Mouse (Mus musculus) E14TG2a.4 (cell line): ENCODE results near the gene Zfp335.

ENCODE experiments used
- CTCF ChIP-seq: conservative IDR thresholded peaks from 2 replicates; pipeline ENCODE4 v1.5.1; 2014; ENCODE audit warnings: low read length
- NANOG ChIP-seq: IDR thresholded peaks from 2 replicates; pipeline ENCODE4 v1.6.1; 2014; ENCODE audit warnings: borderline replicate concordance, low read length, mixed read lengths
- POU5F1 ChIP-seq: IDR thresholded peaks from 2 replicates; pipeline ENCODE4 v1.6.1; 2014; ENCODE audit warnings: low read length, borderline replicate concordance

DNA sequence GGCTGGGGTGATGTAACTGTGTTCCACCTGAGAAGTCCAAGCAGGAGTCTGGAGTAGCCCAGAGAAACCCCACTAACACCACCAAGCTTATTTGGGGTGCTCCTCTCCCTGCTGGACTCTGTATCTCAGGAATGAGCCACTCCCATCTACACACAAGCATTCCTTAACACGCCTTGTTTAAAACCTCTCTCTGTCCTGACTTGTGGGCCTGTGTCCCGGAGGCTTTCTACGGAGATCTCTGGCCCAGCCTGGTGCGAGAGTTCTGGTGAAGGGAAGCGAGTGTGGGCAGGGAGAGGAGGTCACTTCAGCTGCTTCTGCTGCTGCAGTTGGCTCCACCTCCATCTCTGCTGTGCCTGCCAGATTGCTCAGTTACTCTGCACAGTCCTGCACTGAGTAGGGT is 44.6 kb upstream of the Zfp335 start:
- TF ChIP-seq CTCF (no peak), POU5F1 (no peak), NANOG (no peak)
